Mouse (Mus musculus): ENCODE data around the gene Aldh3a2. TPM values are rescaled to one million over a fixed set of nuclear protein-coding genes. Genes with fewer than 3 reads are reported as not detected.
"Not testable (repeated sequence)": the region's sequence is repeated elsewhere in the genome, so short reads cannot be mapped to it uniquely, and the experiment has no call there.

The Aldh3a2 gene
- total RNA-seq, 2 experiments from 2014 or later, result 30.6 to 35.2 TPM

GRCm38 (mm10) chr11:61183820-61184219, 83.4 kb downstream of the Aldh3a2 start:
- intact Hi-C loops (cut with DNase I), result no loop called here
- no peak for DNase-seq (ENCODE audit: low spot score)

GRCm38 (mm10) chr11:61181624-61182023, 85.6 kb downstream of the Aldh3a2 start:
- no peak for DNase-seq (ENCODE audit: low spot score)
- intact Hi-C loops (cut with DNase I), result no loop called here

- intact Hi-C loops (cut with DNase I), result no loop called here
- DNase-seq (ENCODE audit: low spot score), result no peak
Observed at GRCm38 (mm10) chr11:61180361-61180760, 86.9 kb downstream of the Aldh3a2 start.

GRCm38 (mm10) chr11:61176321-61176720, 90.9 kb downstream of the Aldh3a2 start:
- intact Hi-C loops (cut with DNase I), result loop anchor here (10.0 kb wide), 2 partner anchors 318 to 448 kb away; partner anchors contain the start of gene Mapk7
- no peak for DNase-seq (ENCODE audit: low spot score)

GRCm38 (mm10) chr11:61175778-61176177, 91.5 kb downstream of the Aldh3a2 start:
- intact Hi-C loops (cut with DNase I), result loop anchor here (10.0 kb wide), 2 partner anchors 319 to 449 kb away; partner anchors contain the start of gene Mapk7
- DNase-seq (ENCODE audit: low spot score), result no peak

GRCm38 (mm10) chr11:61174821-61175658, 92.2 kb downstream of the Aldh3a2 start, which contains the start of gene Usp22:
TSS of gene Usp22 (minus strand) at chr11:61175055.
- DNase-seq (ENCODE audit: low spot score), result peak; percentile 100
- intact Hi-C loops (cut with DNase I), result loop anchor here (10.0 kb wide), 2 partner anchors 320 to 450 kb away; partner anchors contain the start of gene Mapk7

GRCm38 (mm10) chr11:61174291-61174820, 92.9 kb downstream of the Aldh3a2 start:
- intact Hi-C loops (cut with DNase I), result loop anchor here (10.0 kb wide), 2 partner anchors 320 to 450 kb away; partner anchors contain the start of gene Mapk7
- peak; percentile 34 for DNase-seq (ENCODE audit: low spot score)

GRCm38 (mm10) chr11:61173477-61173876, 93.8 kb downstream of the Aldh3a2 start:
- not testable (repeated sequence) for DNase-seq (ENCODE audit: low spot score)
- intact Hi-C loops (cut with DNase I), result loop anchor here (10.0 kb wide), 2 partner anchors 321 to 451 kb away; partner anchors contain the start of gene Mapk7

Other genes with a start within 250 kb of the Aldh3a2 start
- 10 to 100 TPM; 25.2 to 28.6 TPM for gene Kcnj12, start 244.9 kb downstream of the Aldh3a2 start, total RNA-seq (2021)
- gene Tnfrsf13b, start 140.7 kb downstream of the Aldh3a2 start, total RNA-seq (2021), result 1 to 10 TPM in 1 of 2 experiments, under 1 TPM in 1; 0.44 to 1.0 TPM
- gene Usp22, start 92.4 kb downstream of the Aldh3a2 start, total RNA-seq (2021), result 10 to 100 TPM; 28.1 to 30.6 TPM
- 1 to 10 TPM in 1 of 2 experiments, under 1 TPM in 1; 0.87 to 1.8 TPM for gene Aldh3a1, start 59.9 kb downstream of the Aldh3a2 start, total RNA-seq (2021)
- gene Slc47a2, start 75.4 kb upstream of the Aldh3a2 start, total RNA-seq (2021), result not detected
- gene Slc47a1, start 110.9 kb upstream of the Aldh3a2 start, total RNA-seq (2021), result 10 to 100 TPM; 29.3 to 30.4 TPM
- gene Rnf112, start 186.7 kb upstream of the Aldh3a2 start, total RNA-seq (2021), result under 1 TPM; 0.26 to 0.53 TPM
- gene Mfap4, start 218.0 kb upstream of the Aldh3a2 start, total RNA-seq (2021), result 10 to 100 TPM; 43.3 to 50.0 TPM
- 1 to 10 TPM; 6.0 to 7.7 TPM for gene Mapk7, start 226.9 kb upstream of the Aldh3a2 start, total RNA-seq (2021)
- gene B9d1, start 237.7 kb upstream of the Aldh3a2 start, total RNA-seq (2021), result 10 to 100 TPM in 1 of 2 experiments, 1 to 10 TPM in 1; 8.4 to 10.4 TPM

Data from heart, postnatal 25 days (tissue).